Mouse (Mus musculus) liver, adult 2 months (tissue): ENCODE measurements around the gene Rpl18. TPM values are rescaled to one million over a fixed set of nuclear protein-coding genes. Genes with fewer than 3 reads are reported as not detected.

Source experiments
- DNase-seq: peaks from one replicate; pipeline ENCODE4 v3.0.0-alpha.2; 2011; ENCODE audit warnings: low read depth, low spot score; ENCODE audit errors: extremely low read depth
- H3K27ac ChIP-seq: fragments of 200-500 bp; replicated peaks from 2 replicates; pipeline ENCODE4 v1.5.1; 2012; ENCODE audit warnings: low read depth, mild to moderate bottlenecking, control low read depth, inconsistent platforms, low read length; ENCODE audit not compliant: insufficient read depth
- H3K27me3 ChIP-seq: fragments of 200-500 bp; 2 replicates; pipeline ENCODE4 v1.6.1; 2012; ENCODE audit warnings: mild to moderate bottlenecking, moderate library complexity, low read length, inconsistent platforms; ENCODE audit not compliant: control insufficient read depth, insufficient read depth
- H3K36me3 ChIP-seq: fragments of 200-500 bp; 2 replicates; pipeline ENCODE4 v1.6.1; 2012; ENCODE audit warnings: low read length, inconsistent platforms; ENCODE audit not compliant: control insufficient read depth, insufficient read depth
- H3K4me1 ChIP-seq: fragments of 200-500 bp; 2 replicates; pipeline ENCODE4 v1.6.1; 2011; ENCODE audit warnings: low read length; ENCODE audit not compliant: control insufficient read depth, insufficient read depth
- H3K4me3 ChIP-seq: fragments of 200-500 bp; 2 replicates; pipeline ENCODE4 v1.5.1; 2011; ENCODE audit warnings: low read depth, mild to moderate bottlenecking, control low read depth, low read length, moderate library complexity; ENCODE audit not compliant: insufficient read depth
- H3K79me2 ChIP-seq: fragments of 200-500 bp; 2 replicates; pipeline ENCODE4 v1.6.1; 2012; ENCODE audit warnings: inconsistent platforms, mild to moderate bottlenecking, low read length, moderate library complexity; ENCODE audit not compliant: control insufficient read depth, insufficient read depth
- H3K9ac ChIP-seq: fragments of 200-500 bp; 2 replicates; pipeline ENCODE4 v1.6.1; 2012; ENCODE audit warnings: low read depth, mild to moderate bottlenecking, control low read depth, inconsistent platforms, low read length
- CTCF ChIP-seq: fragments of 200-500 bp; IDR thresholded peaks from 2 replicates; pipeline ENCODE4 v1.5.1; 2011; ENCODE audit warnings: low read depth, low read length, control low read depth
- POLR2A ChIP-seq: fragments of 200-500 bp; IDR thresholded peaks from 2 replicates; pipeline ENCODE4 v1.6.1; 2011; ENCODE audit warnings: low read length, control low read depth; ENCODE audit not compliant: insufficient read depth; ENCODE audit errors: extremely low read depth
- WGBS: fragments of 180-500 bp; shearing (Covaris S2); methylation state at CpG from one replicate; pipeline ENCODE4 v1.1.7; 2018; 5-methylcytosine and 5-hydroxymethylcytosine counted together
- polyA plus RNA-seq: library from polyadenylated mRNA; depleted of rRNA; stranded (reverse); fragments of >200 nt; gene quantifications from 2 replicates; pipeline ENCODE4 v1.2.3, GENCODE M21; 2012
- total RNA-seq: library from RNA; depleted of rRNA; stranded (reverse); fragments of >200 nt; gene quantifications from 2 replicates; pipeline ENCODE4 v1.2.3, GENCODE M21; 2014

Rpl18 gene
- total and polyA plus RNA-seq, 2 experiments: 366 to 436 TPM

DNA sequence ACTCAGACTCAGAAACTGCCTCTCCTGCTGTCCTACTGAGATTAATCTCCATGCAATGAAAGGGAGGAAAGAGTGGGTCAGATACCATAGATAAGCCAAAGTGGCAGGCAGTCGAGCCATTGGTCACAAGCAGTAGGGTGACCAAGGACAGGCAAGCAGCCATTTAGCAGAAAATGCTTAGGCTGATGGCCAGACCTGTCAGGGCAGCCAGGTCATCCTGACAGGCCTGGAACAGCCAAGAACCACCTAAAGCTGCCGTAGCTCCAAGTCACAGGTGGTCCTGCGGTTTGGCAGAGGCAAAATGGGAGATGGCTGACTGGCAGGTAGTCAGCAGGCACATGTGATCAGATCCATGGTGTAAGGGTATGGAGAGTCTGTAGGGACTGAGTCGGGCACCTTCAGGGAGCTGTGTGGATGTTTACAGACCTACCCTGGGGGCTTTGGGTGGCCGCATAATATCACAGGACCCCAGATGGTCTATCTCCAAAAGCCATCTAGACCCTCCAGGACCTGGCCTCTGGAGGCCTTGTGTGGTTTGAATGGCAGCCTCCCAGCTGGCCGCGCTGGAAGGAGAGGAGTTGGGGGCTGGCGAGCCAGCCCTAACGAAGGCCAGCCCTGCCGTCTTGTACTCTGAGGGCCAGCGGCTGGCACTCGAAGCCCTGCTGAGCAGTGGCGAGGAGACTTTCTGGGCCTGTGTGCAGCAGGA lies 6.5 kb downstream of the Rpl18 start:
- H3K9ac ChIP-seq: no peak overlapping the region
- 77% methylated on average over 13 of the region's 13 CpGs for WGBS
- peak; percentile 53 for DNase-seq
- H3K4me3 ChIP-seq: no peak overlapping the region
- H3K79me2 ChIP-seq: peaks cover 5% of the 10 kb centered on the region; the same call in 1 of the 2 replicates
- peaks cover 9% of the 10 kb centered on the region for H3K4me1 ChIP-seq
- H3K36me3 ChIP-seq: peaks cover 7% of the 10 kb centered on the region
- TF ChIP-seq CTCF (no peak), POLR2A (no peak)
- no peak overlapping the region for H3K27ac ChIP-seq
- H3K27me3 ChIP-seq: no peaks in the 10 kb centered on the region

DNA sequence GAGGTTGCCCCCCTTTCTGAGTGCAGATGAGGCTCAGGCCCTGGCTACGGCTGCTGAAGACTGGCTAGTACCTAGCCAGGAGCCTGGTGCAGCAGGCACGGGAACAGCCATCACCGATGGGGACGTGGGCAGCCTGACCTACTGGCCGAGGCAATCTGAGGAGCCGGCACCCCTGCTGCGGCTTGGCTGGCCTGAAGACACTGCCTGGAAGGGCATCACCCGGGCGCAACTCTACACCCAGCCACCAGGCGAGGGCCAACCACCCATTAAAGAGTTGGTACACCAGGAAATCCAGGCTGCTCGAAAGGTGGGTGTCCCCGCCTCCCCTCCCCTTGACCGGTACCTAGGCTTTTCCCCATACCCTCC lies 7.1 kb downstream of the Rpl18 start:
- TF ChIP-seq POLR2A: no peak
- no peak for TF ChIP-seq CTCF
- no peaks in the 10 kb centered on the region for H3K27me3 ChIP-seq
- H3K36me3 ChIP-seq: peaks cover 7% of the 10 kb centered on the region
- no peak overlapping the region for H3K4me3 ChIP-seq
- peaks cover 9% of the 10 kb centered on the region for H3K4me1 ChIP-seq
- H3K27ac ChIP-seq: no peak overlapping the region
- WGBS: 91% methylated on average over 13 of the region's 13 CpGs
- H3K79me2 ChIP-seq: peaks cover 5% of the 10 kb centered on the region; the same call in 1 of the 2 replicates
- no peak overlapping the region for H3K9ac ChIP-seq
- DNase-seq: no peak

DNA sequence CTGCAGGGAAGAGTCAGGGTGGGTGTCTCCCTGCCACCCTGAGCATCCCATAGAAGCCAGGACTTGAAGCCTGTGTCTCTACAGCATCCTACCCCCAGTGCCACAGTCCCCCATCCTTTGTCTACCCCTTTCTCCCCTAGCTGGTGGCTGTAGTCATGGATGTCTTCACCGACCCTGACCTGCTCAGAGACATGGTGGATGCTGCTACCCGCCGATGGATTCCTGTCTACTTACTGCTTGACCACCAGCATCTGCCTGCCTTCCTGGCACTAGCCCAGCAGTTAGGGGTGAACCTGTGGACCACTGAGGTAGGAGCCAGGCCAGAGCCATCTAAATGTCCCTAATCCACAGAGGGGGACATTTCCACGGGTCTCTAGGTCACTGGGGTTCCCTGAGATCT lies 8.0 kb downstream of the Rpl18 start:
- Histone ChIP-seq H3K27me3 (no peaks in the 10 kb centered on the region), H3K9ac (no peak overlapping the region), H3K36me3 (peaks cover 7% of the 10 kb centered on the region), H3K4me3 (no peak overlapping the region), H3K27ac (no peak overlapping the region), H3K4me1 (peaks cover 9% of the 10 kb centered on the region), H3K79me2 (peaks cover 2% of the 10 kb centered on the region; the same call in 1 of the 2 replicates)
- 93% methylated on average over 4 of the region's 4 CpGs for WGBS
- no peak for DNase-seq
- no peak for TF ChIP-seq POLR2A
- no peak for TF ChIP-seq CTCF

DNA sequence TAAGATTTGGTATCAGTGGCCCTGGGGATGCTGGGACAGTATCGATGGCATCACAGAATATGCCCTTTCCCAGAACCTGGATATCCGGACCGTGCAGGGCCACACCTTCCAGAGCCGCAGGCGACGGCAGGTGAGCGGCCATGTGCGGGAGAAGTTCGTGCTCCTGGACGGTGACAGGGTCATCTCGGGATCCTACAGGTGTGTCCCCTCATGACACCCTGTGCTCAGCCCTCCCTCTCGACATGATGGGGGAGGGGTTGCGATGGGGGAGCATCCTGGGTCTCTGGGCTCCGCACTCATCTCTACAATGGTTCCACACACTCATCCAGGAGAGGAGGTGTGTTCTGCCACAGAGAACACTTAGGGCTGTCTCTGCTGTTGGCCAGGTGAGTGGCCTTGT lies 8.5 kb downstream of the Rpl18 start:
- TF ChIP-seq POLR2A (no peak), CTCF (no peak)
- H3K36me3 ChIP-seq: peaks cover 7% of the 10 kb centered on the region
- no peak overlapping the region for H3K9ac ChIP-seq
- no peak overlapping the region for H3K4me3 ChIP-seq
- peaks cover 8% of the 10 kb centered on the region for H3K4me1 ChIP-seq
- H3K27me3 ChIP-seq: no peaks in the 10 kb centered on the region
- no peaks in the 10 kb centered on the region for H3K79me2 ChIP-seq
- whole genome bisulfite sequencing: 94% methylated on average over 14 of the region's 14 CpGs
- DNase-seq: no peak
- H3K27ac ChIP-seq: no peak overlapping the region

DNA sequence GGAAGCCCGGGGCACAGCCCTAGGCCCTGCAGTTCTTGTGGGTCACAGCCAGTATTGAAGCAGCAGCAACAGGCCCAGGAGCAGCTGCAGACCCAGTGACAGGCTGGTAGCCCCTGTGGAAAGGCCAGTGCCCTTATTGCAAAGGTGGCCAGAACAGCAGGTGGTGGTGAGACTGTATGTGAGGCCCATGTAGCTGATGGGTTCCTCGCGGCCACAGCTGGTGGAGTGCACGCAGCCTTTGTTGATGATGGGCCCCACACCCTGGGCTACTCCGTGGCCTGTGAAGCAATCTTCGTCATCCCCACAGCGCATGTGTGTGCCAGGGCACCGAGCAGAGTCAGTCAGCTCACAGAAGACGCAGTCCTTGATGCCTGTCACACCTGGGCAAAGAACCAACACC lies 9.9 kb downstream of the Rpl18 start:
- Histone ChIP-seq H3K9ac (no peak overlapping the region), H3K27me3 (no peaks in the 10 kb centered on the region), H3K4me3 (no peak overlapping the region), H3K36me3 (no peaks in the 10 kb centered on the region; the same call in 1 of the 2 replicates), H3K4me1 (0 out of 2 replicates have a peak, but pooled peaks cover 3% of the 10 kb centered on the region), H3K27ac (no peak overlapping the region), H3K79me2 (no peaks in the 10 kb centered on the region)
- no peak for DNase-seq
- WGBS: 92% methylated on average over 9 of the region's 9 CpGs
- TF ChIP-seq CTCF (no peak), POLR2A (no peak)

DNA sequence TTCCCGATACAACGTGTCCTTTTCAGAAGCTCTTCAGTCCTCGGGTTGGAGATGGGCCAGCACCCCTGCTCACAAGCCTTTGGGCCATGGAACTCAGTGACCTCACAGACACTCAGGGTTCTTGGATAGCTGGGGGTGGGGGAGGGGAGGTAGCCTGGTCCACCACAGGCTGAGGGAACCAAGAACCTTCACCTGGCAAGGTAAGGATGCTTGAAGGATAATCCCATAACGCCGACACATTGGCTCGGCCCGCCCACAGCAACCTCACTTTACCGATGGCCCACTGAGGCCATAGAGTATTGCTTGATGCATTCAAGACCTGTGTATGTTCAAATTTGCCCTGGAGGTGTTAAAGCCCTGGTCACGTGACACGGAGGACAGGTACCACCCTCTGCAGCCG lies 10.5 kb downstream of the Rpl18 start, which contains the start of gene Spaca4:
Gene Spaca4 (minus strand): TSS at position 101 of the 400 bp plus-strand sequence.
- H3K36me3 ChIP-seq: no peaks in the 10 kb centered on the region
- no peaks in the 10 kb centered on the region for H3K27me3 ChIP-seq
- no peak for TF ChIP-seq CTCF
- 93% methylated on average over 11 of the region's 11 CpGs for WGBS
- H3K4me1 ChIP-seq: 0 out of 2 replicates have a peak, but pooled peaks cover 3% of the 10 kb centered on the region
- no peaks in the 10 kb centered on the region for H3K79me2 ChIP-seq
- no peak for DNase-seq
- no peak within 1 kb of the TSS for H3K27ac ChIP-seq
- no peak within 1 kb of the TSS for H3K4me3 ChIP-seq
- no peak within 1 kb of the TSS for H3K9ac ChIP-seq
